ENCODE assay signal across 10 mouse cellular contexts in the genomic region with DNA sequence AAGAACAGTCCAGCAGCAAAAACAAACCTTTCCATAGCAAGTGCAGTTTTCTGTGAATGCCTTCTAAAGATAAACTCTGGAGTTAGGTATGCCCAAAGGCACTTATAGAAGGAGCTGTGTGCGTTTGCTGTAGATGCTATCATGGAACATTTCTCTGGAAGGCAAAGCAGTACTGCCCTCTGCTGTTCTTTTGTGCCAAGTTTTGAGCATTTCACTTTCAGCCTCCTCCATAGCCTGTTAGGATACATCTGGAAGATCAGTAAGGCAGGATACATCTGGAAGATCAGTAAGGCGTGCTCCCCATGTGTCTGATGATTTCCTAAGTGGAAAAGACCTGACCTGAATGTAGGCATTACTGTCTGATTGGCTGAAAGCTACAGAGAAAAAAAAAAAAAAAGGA. TPM values are rescaled to one million over a fixed set of nuclear protein-coding genes. Genes with fewer than 3 reads are reported as not detected.
DNase-seq lines count a peak whose midpoint lies in the region; ATAC-seq lines count a peak whose summit lies in the region.
"Had no signal": no experiment of that assay in that cellular context is flagged by ENCODE, and none has a peak within 500 bp of the region (broad histone marks: within the 10 kb centered on the region; RNA-seq: fewer than 3 reads in every experiment).

No protein-coding gene starts in this region.

- intact Hi-C loops in left cerebral cortex, postnatal 25 days (cut with DNase I): loop anchor here (1.0 kb wide), 1 partner anchor 66 kb away; no protein-coding TSS in a partner anchor

- no peak for ATAC-seq in intestine, embryonic 14.5 days (replicated peaks; ENCODE audit: low FRiP score, low TSS enrichment, low read depth)
- ATAC-seq in intestine, embryonic 15.5 days: no peak
- no peak for ATAC-seq in erythroid progenitor cell, adult 5-6 weeks (replicated peaks; ENCODE audit: low FRiP score, poor library complexity, severe bottlenecking)

- H3K36me3 ChIP-seq in intestine, embryonic 14.5 days (ENCODE audit: control insufficient read depth, insufficient read depth, low read length): no peaks in the 10 kb centered on the region
- no peaks in the 10 kb centered on the region for H3K36me3 ChIP-seq in intestine, embryonic 15.5 days
- no peaks in the 10 kb centered on the region for H3K36me3 ChIP-seq in embryonic facial prominence, embryonic 10.5 days (replicated peaks)
- H3K36me3 ChIP-seq: liver, embryonic 13.5 days; stomach, embryonic 15.5 days had no signal

- no peaks in the 10 kb centered on the region for H3K27me3 ChIP-seq in intestine, embryonic 14.5 days (replicated peaks; ENCODE audit: control insufficient read depth, insufficient read depth, low read length)
- H3K27me3 ChIP-seq in intestine, embryonic 15.5 days (replicated peaks): no peaks in the 10 kb centered on the region
- no peaks in the 10 kb centered on the region for H3K27me3 ChIP-seq in embryonic facial prominence, embryonic 10.5 days (replicated peaks; ENCODE audit: low read depth, poor library complexity, severe bottlenecking)
- H3K27me3 ChIP-seq: liver, embryonic 13.5 days; stomach, embryonic 15.5 days had no signal

- H3K9me3 ChIP-seq in intestine, embryonic 14.5 days (ENCODE audit: control insufficient read depth, low read length): no peaks in the 10 kb centered on the region
- no peaks in the 10 kb centered on the region for H3K9me3 ChIP-seq in intestine, embryonic 15.5 days
- no peaks in the 10 kb centered on the region for H3K9me3 ChIP-seq in embryonic facial prominence, embryonic 10.5 days
- H3K9me3 ChIP-seq: liver, embryonic 13.5 days; stomach, embryonic 15.5 days had no signal

- no peak overlapping the region for H3K4me2 ChIP-seq in intestine, embryonic 14.5 days (ENCODE audit: low read length)
- H3K4me2 ChIP-seq in intestine, embryonic 15.5 days (replicated peaks): no peak overlapping the region
- H3K4me2 ChIP-seq: liver, embryonic 13.5 days; stomach, embryonic 15.5 days had no signal

- no peaks in the 10 kb centered on the region for H3K4me1 ChIP-seq in intestine, embryonic 14.5 days (replicated peaks; ENCODE audit: control insufficient read depth, insufficient read depth, low read length)
- H3K4me1 ChIP-seq in intestine, embryonic 15.5 days (replicated peaks): no peaks in the 10 kb centered on the region
- peaks cover 9% of the 10 kb centered on the region for H3K4me1 ChIP-seq in embryonic facial prominence, embryonic 10.5 days
- H3K4me1 ChIP-seq: liver, embryonic 13.5 days; stomach, embryonic 15.5 days had no signal

- DNase-seq in intestine, embryonic 14.5 days (ENCODE audit: low spot score): peak; percentile 59
- DNase-seq in urinary bladder, postnatal 14 days (ENCODE audit: low spot score): peak; percentile 43
- no peak for DNase-seq in urinary bladder, postnatal 4 days (ENCODE audit: low spot score in 2 of 2)
- peak; percentile 35 for DNase-seq in embryonic facial prominence, embryonic 10.5 days (ENCODE audit: low spot score)
- peak; percentile 59 to 78 for DNase-seq in left cerebral cortex, postnatal 25 days (ENCODE audit: low spot score in 2 of 2)
- no peak for DNase-seq in cerebellum, adult 11-12 months
- DNase-seq: liver, embryonic 13.5 days had no signal

- 27% methylated on average over 2 of the region's 2 CpGs for WGBS in intestine, embryonic 14.5 days
- WGBS in intestine, embryonic 15.5 days: 12% methylated on average over 2 of the region's 2 CpGs
- 24% methylated on average over 2 of the region's 2 CpGs for WGBS in embryonic facial prominence, embryonic 10.5 days

- H3K27ac ChIP-seq in intestine, embryonic 14.5 days (ENCODE audit: low read depth): no peak overlapping the region
- H3K27ac ChIP-seq in intestine, embryonic 15.5 days: no peak overlapping the region
- H3K27ac ChIP-seq in embryonic facial prominence, embryonic 10.5 days (replicated peaks): no peak overlapping the region
- H3K27ac ChIP-seq: liver, embryonic 13.5 days; stomach, embryonic 15.5 days had no signal

- H3K9ac ChIP-seq in intestine, embryonic 14.5 days (ENCODE audit: low read length): no peak overlapping the region
- no peak overlapping the region for H3K9ac ChIP-seq in intestine, embryonic 15.5 days
- H3K9ac ChIP-seq: liver, embryonic 13.5 days; stomach, embryonic 15.5 days had no signal

- no peak overlapping the region for H3K4me3 ChIP-seq in intestine, embryonic 14.5 days (ENCODE audit: low read depth, low read length)
- no peak overlapping the region for H3K4me3 ChIP-seq in intestine, embryonic 15.5 days (replicated peaks)
- H3K4me3 ChIP-seq in embryonic facial prominence, embryonic 10.5 days: no peak overlapping the region
- H3K4me3 ChIP-seq: liver, embryonic 13.5 days; stomach, embryonic 15.5 days had no signal

RNA-seq across cellular contexts. Expression of a gene that starts 11.5 kb away (rescaled TPM):
- polyA plus RNA-seq in intestine, embryonic 14.5 days (2014; fragmentation: Nextera tagmentation; extraction: Ambion mirVana): 0.88 and 0.93 TPM in 2 replicates
- 1.3 and 2.4 TPM in 2 replicates for polyA plus RNA-seq in intestine, embryonic 15.5 days (2015; fragmentation: Nextera tagmentation; extraction: Ambion mirVana)
- polyA plus RNA-seq in embryonic facial prominence, embryonic 10.5 days (2016; fragmentation: Nextera tagmentation; extraction: Ambion mirVana): 0.08 and 0.24 TPM in 2 replicates
- under 1 TPM; 0.16 to 0.64 TPM for total RNA-seq in left cerebral cortex, postnatal 25 days (2021)
- total RNA-seq in erythroid progenitor cell, adult 5-6 weeks (2015; ENCODE audit: low replicate concordance): not detected in 2 replicates
- total RNA-seq in erythroid progenitor cell, adult 5-6 weeks (2017; ENCODE audit: low replicate concordance): not detected in 2 replicates
- polyA plus RNA-seq: liver, embryonic 13.5 days had no signal

RNA-seq across cellular contexts. Expression of a gene that starts 16.8 kb away (rescaled TPM):
- not detected in 2 replicates for polyA plus RNA-seq in intestine, embryonic 14.5 days (2014; fragmentation: Nextera tagmentation; extraction: Ambion mirVana)
- polyA plus RNA-seq in intestine, embryonic 15.5 days (2015; fragmentation: Nextera tagmentation; extraction: Ambion mirVana): not detected in 2 replicates
- not detected in 2 replicates for polyA plus RNA-seq in embryonic facial prominence, embryonic 10.5 days (2016; fragmentation: Nextera tagmentation; extraction: Ambion mirVana)
- total RNA-seq in left cerebral cortex, postnatal 25 days (2021): not detected
- not detected in 2 replicates for total RNA-seq in erythroid progenitor cell, adult 5-6 weeks (2015; ENCODE audit: low replicate concordance)
- total RNA-seq in erythroid progenitor cell, adult 5-6 weeks (2017; ENCODE audit: low replicate concordance): not detected in 2 replicates
- polyA plus RNA-seq: liver, embryonic 13.5 days; stomach, embryonic 15.5 days had no signal

RNA-seq across cellular contexts. Expression of a gene that starts 38.3 kb away (rescaled TPM):
- polyA plus RNA-seq in intestine, embryonic 14.5 days (2014; fragmentation: Nextera tagmentation; extraction: Ambion mirVana): 7.0 and 8.4 TPM in 2 replicates
- 7.6 and 8.4 TPM in 2 replicates for polyA plus RNA-seq in intestine, embryonic 15.5 days (2015; fragmentation: Nextera tagmentation; extraction: Ambion mirVana)
- 6.5 and 7.3 TPM in 2 replicates for polyA plus RNA-seq in embryonic facial prominence, embryonic 10.5 days (2016; fragmentation: Nextera tagmentation; extraction: Ambion mirVana)
- 10 to 100 TPM; 21.5 to 21.7 TPM for total RNA-seq in left cerebral cortex, postnatal 25 days (2021)
- 46.5 and 56.6 TPM in 2 replicates for total RNA-seq in erythroid progenitor cell, adult 5-6 weeks (2015; ENCODE audit: low replicate concordance)
- total RNA-seq in erythroid progenitor cell, adult 5-6 weeks (2017; ENCODE audit: low replicate concordance): 45.8 and 73.4 TPM in 2 replicates

Comparison
In these comparisons a context has a peak if more than half of its experiments do, and no peak if none do; other contexts are left out.
1. DNase-seq: peak in intestine, embryonic 14.5 days (single experiment), urinary bladder, postnatal 14 days (single experiment), embryonic facial prominence, embryonic 10.5 days (single experiment) and left cerebral cortex, postnatal 25 days (2 of 2); none in urinary bladder, postnatal 4 days (0 of 2) and cerebellum, adult 11-12 months (single experiment).